In the genomic region with DNA sequence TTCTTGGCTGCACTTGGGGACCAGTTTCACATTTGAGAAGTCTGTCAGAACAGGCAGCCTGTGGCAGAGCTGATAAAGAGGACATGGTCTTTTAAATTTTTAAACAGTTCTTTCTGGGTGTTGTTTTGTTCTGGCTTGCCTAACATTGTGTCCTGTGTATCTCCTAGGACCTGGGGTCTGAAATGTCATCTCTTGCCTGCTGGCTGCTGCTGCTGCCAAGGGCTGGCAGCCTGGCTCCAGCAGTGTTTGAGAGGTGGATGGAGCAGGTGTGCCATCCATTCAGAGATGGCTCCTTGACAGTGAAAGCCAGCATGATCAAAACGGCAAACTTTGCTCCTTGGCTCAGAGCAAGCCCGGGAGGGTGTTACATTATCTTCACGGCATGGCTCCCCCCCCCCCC, we compare ENCODE assay signal across 13 mouse cellular contexts.
"Had no signal": no experiment of that assay in that cellular context is flagged by ENCODE, and none has a peak within 500 bp of the region (broad histone marks: within the 10 kb centered on the region; RNA-seq: fewer than 3 reads in every experiment).

No protein-coding gene starts in this region.

- H3K36me3 ChIP-seq: limb, embryonic 12.5 days; midbrain, embryonic 13.5 days; neural tube, embryonic 13.5 days; stomach, embryonic 15.5 days had no signal

- H3K27me3 ChIP-seq: limb, embryonic 12.5 days; midbrain, embryonic 13.5 days; neural tube, embryonic 13.5 days; stomach, embryonic 15.5 days had no signal

- H3K4me1 ChIP-seq: midbrain, embryonic 13.5 days; stomach, embryonic 15.5 days had no signal

- DNase-seq: kidney, postnatal 10 days; kidney, postnatal 4 days; liver; lung, adult 18-20 months; lung, postnatal 36 days; right cerebral cortex, postnatal 14 days; thymus, postnatal 36 days had no signal

- ATAC-seq: midbrain, embryonic 13.5 days had no signal

- H3K4me3 ChIP-seq: left cerebral cortex, adult 2 months; limb, embryonic 12.5 days; midbrain, embryonic 13.5 days; neural tube, embryonic 13.5 days; stomach, embryonic 15.5 days had no signal

- H3K27ac ChIP-seq: left cerebral cortex, adult 2 months; limb, embryonic 12.5 days; liver, embryonic 14.5 days; midbrain, embryonic 13.5 days; neural tube, embryonic 13.5 days; stomach, embryonic 15.5 days had no signal

- H3K9ac ChIP-seq: limb, embryonic 12.5 days; liver, embryonic 14.5 days; midbrain, embryonic 13.5 days; neural tube, embryonic 13.5 days; stomach, embryonic 15.5 days had no signal

- H3K9me3 ChIP-seq: limb, embryonic 12.5 days; midbrain, embryonic 13.5 days; neural tube, embryonic 13.5 days; stomach, embryonic 15.5 days had no signal

- H3K4me2 ChIP-seq: limb, embryonic 12.5 days; midbrain, embryonic 13.5 days; neural tube, embryonic 13.5 days; stomach, embryonic 15.5 days had no signal
